Mouse (Mus musculus): Measurements from ENCODE around the gene Stk40. TPM values are rescaled to one million over a fixed set of nuclear protein-coding genes. Genes with fewer than 3 reads are reported as not detected.
"Not testable (repeated sequence)": the region's sequence is repeated elsewhere in the genome, so short reads cannot be mapped to it uniquely, and the experiment has no call there.

Stk40 gene
- polyA plus RNA-seq, 1 experiment, result 24.9 TPM

DNA sequence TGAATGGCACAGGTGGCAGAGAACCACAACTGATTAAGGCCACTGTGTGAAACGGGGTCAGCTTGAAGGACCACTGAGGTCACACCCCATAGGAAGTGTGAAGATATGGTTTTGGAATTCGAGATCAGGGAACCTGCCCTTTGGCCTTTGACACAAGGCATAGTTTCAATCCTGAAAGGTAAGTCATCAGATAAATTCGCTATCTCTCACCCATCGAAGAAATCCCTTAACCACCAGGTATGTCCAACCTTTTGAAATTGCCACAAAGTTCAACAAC, 13.0 kb upstream of the Stk40 start:
- Histone ChIP-seq H3K4me1 (ENCODE audit: control insufficient read depth, insufficient read depth, low read length) (no peaks in the 10 kb centered on the region), H3K27me3 (ENCODE audit: control insufficient read depth, insufficient read depth, low read length) (no peaks in the 10 kb centered on the region), H3K27ac (ENCODE audit: insufficient read depth, low read length) (no peak overlapping the region), H3K4me3 (replicated peaks; ENCODE audit: insufficient read depth, low read depth, low read length) (no peak overlapping the region)
- 80% methylated on average over 4 of the region's 4 CpGs for WGBS
- no peak for TF ChIP-seq POLR2A (IDR thresholded peaks at IDR 0.05; ENCODE audit: borderline replicate concordance, insufficient read depth, low read length)
- no peak for TF ChIP-seq CTCF (IDR thresholded peaks at IDR 0.05; ENCODE audit: borderline replicate concordance, insufficient read depth, low read depth, low read length)
- no peak for DNase-seq

DNA sequence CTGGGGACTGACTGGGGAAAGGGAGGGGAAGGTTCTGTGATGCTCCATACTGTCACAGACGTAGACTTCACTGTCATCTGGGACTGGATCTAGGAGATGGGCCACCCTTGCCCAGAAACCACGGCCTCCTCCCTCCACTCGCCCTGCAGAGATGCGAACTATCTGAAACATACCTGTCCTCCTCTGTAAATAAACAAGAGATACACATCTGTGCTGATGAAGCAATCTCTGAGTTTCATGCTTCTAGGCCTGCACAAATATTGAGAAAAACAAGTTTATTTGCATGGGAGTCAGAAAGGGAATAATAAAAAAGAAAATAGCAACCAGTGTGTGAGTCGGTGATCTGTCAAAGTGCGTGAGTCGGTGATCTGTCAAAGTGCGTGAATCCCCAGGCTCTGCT, 11.9 kb upstream of the Stk40 start:
- 85% methylated on average over 8 of the region's 8 CpGs for WGBS
- TF ChIP-seq POLR2A (IDR thresholded peaks at IDR 0.05; ENCODE audit: borderline replicate concordance, insufficient read depth, low read length), result no peak

DNA sequence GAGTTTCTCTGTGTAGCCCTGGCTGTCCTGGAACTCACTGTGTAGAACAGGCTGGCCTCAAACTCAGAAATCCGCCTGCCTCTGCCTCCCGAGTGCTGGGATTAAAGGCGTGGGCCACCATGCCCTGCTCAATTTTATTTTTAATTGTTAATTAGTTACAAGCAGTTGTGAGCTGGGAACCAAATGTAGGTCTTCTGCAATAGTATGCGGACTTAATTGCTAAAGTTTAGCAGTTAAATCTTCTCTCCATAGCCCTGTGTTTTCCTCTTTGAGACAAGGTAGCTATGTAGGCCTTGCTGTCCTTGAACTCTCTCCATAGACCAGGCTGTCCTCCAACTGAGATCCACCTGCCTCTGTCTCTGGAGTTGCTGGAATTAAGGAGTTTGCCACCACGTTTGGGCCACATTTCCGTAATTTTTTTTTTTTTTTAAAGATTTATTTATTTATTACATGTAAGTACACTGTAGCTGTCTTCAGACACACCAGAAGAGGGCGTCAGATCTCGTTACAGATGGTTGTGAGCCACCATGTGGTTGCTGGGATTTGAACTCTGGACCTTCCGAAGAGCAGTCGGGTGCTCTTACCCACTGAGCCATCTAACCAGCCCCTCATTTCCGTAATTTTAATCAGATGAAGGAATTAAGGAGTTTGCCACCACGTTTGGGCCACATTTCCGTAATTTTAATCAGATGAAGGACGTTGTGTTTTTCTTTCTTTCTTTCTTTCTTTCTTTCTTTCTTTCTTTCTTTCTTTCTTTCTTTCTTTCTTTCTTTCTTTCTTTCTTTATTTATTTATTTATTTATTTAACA, 7.9 kb upstream of the Stk40 start:
- not testable (repeated sequence) for H3K4me1 ChIP-seq (ENCODE audit: control insufficient read depth, insufficient read depth, low read length); H3K27ac ChIP-seq (ENCODE audit: insufficient read depth, low read length); H3K4me3 ChIP-seq (replicated peaks; ENCODE audit: insufficient read depth, low read depth, low read length); H3K27me3 ChIP-seq (ENCODE audit: control insufficient read depth, insufficient read depth, low read length); DNase-seq
- 46% methylated on average over 14 of the region's 14 CpGs for WGBS

More for the DNA sequence above, 11.9 kb upstream of the Stk40 start:
- no peaks in the 10 kb centered on the region for H3K4me1 ChIP-seq (ENCODE audit: control insufficient read depth, insufficient read depth, low read length)
- no peaks in the 10 kb centered on the region for H3K27me3 ChIP-seq (ENCODE audit: control insufficient read depth, insufficient read depth, low read length)
- no peak overlapping the region for H3K27ac ChIP-seq (ENCODE audit: insufficient read depth, low read length)
- no peak overlapping the region for H3K4me3 ChIP-seq (replicated peaks; ENCODE audit: insufficient read depth, low read depth, low read length)
- DNase-seq, result no peak

DNA sequence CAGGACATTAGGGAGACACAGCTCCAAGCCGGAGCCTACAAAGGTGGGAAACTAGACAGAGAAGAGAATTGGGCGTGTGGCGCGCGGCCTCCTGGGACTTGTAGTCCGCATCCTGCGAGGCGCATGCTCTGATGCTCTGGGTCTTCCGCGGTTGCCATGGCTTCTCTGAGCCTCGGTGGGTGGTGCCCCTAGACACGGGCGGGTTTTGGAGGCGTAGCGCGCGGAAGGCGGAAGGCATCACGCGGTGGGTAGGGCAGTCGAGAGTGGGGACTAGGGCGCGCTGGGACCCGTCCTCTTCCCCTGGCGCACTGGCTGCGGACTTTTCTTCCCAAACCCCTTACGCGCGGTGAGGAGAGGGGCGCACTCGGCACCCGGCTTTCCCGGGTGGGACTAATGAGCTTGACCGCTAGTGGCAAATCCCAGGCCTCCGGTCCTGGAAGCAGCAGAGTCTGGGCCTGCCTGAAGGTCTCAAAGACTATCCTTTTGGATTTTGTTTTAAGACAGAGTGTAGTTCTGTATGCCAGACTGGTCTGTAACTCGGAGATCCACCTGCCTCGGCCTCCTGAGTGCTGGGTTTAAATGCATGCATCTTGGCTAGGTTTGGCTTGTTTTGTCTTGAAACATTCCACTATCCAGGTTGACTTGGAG, 7.2 kb upstream of the Stk40 start, which contains the start of gene Lsm10:
Lsm10 (plus strand) TSS at position 160 of the 648 bp plus-strand sequence.
- H3K4me3 ChIP-seq (replicated peaks; ENCODE audit: insufficient read depth, low read depth, low read length), result peak within 1 kb of the TSS; percentile 61

DNA sequence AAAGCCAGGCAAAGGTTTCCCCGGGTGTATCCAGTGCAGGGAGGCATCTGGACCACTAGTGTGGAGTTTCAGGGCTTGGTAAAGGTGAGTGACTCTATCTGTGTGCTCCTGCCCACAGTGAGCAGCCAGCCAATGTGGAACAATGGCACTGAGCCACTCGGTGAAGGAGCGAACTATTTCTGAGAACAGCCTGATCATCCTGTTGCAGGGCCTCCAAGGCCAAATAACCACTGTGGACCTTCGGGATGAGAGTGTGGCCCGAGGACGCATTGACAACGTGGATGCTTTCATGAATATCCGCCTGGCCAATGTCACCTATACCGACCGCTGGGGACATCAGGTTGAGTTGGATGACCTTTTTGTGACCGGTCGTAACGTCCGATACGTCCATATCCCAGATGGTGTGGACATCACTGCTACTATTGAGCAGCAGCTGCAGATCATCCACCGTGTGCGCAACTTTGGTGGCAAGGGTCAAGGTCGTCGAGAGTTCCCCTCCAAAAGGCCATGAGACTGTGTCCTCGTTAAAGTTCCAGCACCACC, 6.0 kb upstream of the Stk40 start:
- TF ChIP-seq POLR2A (IDR thresholded peaks at IDR 0.05; ENCODE audit: borderline replicate concordance, insufficient read depth, low read length), result no peak
- TF ChIP-seq CTCF (IDR thresholded peaks at IDR 0.05; ENCODE audit: borderline replicate concordance, insufficient read depth, low read depth, low read length), result no peak
- 93% methylated on average over 20 of the region's 20 CpGs for whole genome bisulfite sequencing
- no peak overlapping the region for H3K4me3 ChIP-seq (replicated peaks; ENCODE audit: insufficient read depth, low read depth, low read length)

More for the DNA sequence above, 7.2 kb upstream of the Stk40 start, which contains the start of gene Lsm10:
- WGBS, result 1% methylated on average over 37 of the region's 37 CpGs
- Histone ChIP-seq H3K27ac (ENCODE audit: insufficient read depth, low read length) (no peak within 1 kb of the TSS), H3K27me3 (ENCODE audit: control insufficient read depth, insufficient read depth, low read length) (no peaks in the 10 kb centered on the region), H3K4me1 (ENCODE audit: control insufficient read depth, insufficient read depth, low read length) (no peaks in the 10 kb centered on the region)
- TF ChIP-seq CTCF (IDR thresholded peaks at IDR 0.05; ENCODE audit: borderline replicate concordance, insufficient read depth, low read depth, low read length) (no peak), POLR2A (IDR thresholded peaks at IDR 0.05; ENCODE audit: borderline replicate concordance, insufficient read depth, low read length) (peak; percentile 56; the same call in 1 of the 2 replicates)
- DNase-seq, result peak; percentile 93 to 95

DNA sequence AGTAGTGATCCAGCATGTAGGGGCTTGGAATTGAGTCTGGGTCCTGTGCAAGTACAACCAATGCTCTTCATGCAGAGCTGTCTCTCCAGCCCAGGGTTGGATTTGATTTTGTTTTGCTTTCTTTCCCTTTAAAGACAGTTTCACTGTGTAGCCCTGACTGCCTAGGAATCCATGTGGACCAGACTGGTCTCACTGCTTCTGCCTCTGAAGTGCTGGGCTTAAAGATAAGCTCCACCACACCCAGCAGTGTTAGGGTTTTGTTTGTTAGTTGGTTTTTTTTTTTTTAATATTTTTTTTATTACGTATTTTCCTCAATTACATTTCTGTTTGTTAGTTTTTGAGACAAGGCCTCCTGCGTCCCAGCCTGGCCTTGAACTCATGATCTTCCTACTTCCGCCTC, 4.4 kb upstream of the Stk40 start:
- Histone ChIP-seq H3K4me3 (replicated peaks; ENCODE audit: insufficient read depth, low read depth, low read length) (no peak overlapping the region), H3K27me3 (ENCODE audit: control insufficient read depth, insufficient read depth, low read length) (no peaks in the 10 kb centered on the region), H3K4me1 (ENCODE audit: control insufficient read depth, insufficient read depth, low read length) (no peaks in the 10 kb centered on the region), H3K27ac (ENCODE audit: insufficient read depth, low read length) (no peak overlapping the region)
- TF ChIP-seq CTCF (IDR thresholded peaks at IDR 0.05; ENCODE audit: borderline replicate concordance, insufficient read depth, low read depth, low read length) (no peak), POLR2A (IDR thresholded peaks at IDR 0.05; ENCODE audit: borderline replicate concordance, insufficient read depth, low read length) (no peak)
- 95% methylated on average over 3 of the region's 3 CpGs for WGBS
- no peak for DNase-seq

More for the DNA sequence above, 6.0 kb upstream of the Stk40 start:
- Histone ChIP-seq H3K27ac (ENCODE audit: insufficient read depth, low read length) (no peak overlapping the region), H3K4me1 (ENCODE audit: control insufficient read depth, insufficient read depth, low read length) (no peaks in the 10 kb centered on the region), H3K27me3 (ENCODE audit: control insufficient read depth, insufficient read depth, low read length) (no peaks in the 10 kb centered on the region)
- no peak for DNase-seq

DNA sequence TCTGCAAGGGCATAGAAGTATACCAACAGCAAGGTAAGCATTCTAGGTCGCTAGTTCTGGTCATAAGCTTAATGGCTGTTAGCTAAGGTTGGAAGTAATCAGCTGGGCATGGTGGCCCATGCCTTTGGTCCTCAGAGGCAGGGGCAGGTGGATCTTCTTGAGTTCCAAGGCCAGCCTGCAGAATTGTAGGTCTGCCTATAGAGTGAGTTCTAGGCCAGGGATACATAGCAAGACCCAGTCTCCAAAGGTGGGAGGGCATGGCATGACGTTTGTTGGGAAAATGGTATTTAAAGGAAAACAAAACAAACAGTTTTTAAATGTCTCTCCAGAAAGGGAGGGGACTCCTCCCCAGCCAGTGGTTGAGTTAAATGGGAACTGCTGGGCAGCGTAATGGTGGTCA, 3.0 kb upstream of the Stk40 start:
- WGBS, result 92% methylated on average over 3 of the region's 3 CpGs
- DNase-seq, result no peak
- Histone ChIP-seq H3K4me1 (ENCODE audit: control insufficient read depth, insufficient read depth, low read length) (peaks cover 3% of the 10 kb centered on the region; the same call in 1 of the 2 replicates), H3K27me3 (ENCODE audit: control insufficient read depth, insufficient read depth, low read length) (no peaks in the 10 kb centered on the region), H3K4me3 (replicated peaks; ENCODE audit: insufficient read depth, low read depth, low read length) (no peak overlapping the region), H3K27ac (ENCODE audit: insufficient read depth, low read length) (no peak overlapping the region)
- TF ChIP-seq POLR2A (IDR thresholded peaks at IDR 0.05; ENCODE audit: borderline replicate concordance, insufficient read depth, low read length) (no peak), CTCF (IDR thresholded peaks at IDR 0.05; ENCODE audit: borderline replicate concordance, insufficient read depth, low read depth, low read length) (no peak)
